Mouse (Mus musculus): ENCODE measurements around the gene Slc22a22.

DNA sequence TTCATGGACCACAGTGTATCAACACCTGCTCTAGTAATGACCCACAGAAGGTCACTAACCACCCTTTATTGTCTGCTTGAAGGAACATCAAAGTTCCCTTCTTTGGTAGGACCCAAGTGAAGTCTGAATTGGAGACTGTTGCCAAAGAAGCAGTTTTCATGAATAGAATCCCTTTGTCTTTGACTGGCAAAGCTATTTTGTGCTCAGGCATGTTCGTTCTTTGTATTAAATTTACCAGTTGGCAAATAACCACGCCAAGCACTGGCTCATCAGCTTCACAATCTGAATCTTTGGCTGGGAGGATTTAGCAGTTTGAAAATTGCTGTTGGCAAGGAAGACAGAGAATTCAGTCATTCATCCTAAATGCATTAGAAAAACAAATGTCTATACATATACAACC, 160.9 kb downstream of the Slc22a22 start:
- TF ChIP-seq CTCF (IDR thresholded peaks at IDR 0.05; ENCODE audit: low read depth, low read length) = no peak
- TF ChIP-seq POLR2A (IDR thresholded peaks at IDR 0.05; ENCODE audit: insufficient read depth, low read length) = no peak
- TF ChIP-seq EP300 (IDR thresholded peaks at IDR 0.05; ENCODE audit: insufficient read depth, low read depth, low read length) = no peak

All from ES-Bruce4 (cell line).